Mouse (Mus musculus): ENCODE data around the gene Ppp1r13l.

Ppp1r13l gene

DNA sequence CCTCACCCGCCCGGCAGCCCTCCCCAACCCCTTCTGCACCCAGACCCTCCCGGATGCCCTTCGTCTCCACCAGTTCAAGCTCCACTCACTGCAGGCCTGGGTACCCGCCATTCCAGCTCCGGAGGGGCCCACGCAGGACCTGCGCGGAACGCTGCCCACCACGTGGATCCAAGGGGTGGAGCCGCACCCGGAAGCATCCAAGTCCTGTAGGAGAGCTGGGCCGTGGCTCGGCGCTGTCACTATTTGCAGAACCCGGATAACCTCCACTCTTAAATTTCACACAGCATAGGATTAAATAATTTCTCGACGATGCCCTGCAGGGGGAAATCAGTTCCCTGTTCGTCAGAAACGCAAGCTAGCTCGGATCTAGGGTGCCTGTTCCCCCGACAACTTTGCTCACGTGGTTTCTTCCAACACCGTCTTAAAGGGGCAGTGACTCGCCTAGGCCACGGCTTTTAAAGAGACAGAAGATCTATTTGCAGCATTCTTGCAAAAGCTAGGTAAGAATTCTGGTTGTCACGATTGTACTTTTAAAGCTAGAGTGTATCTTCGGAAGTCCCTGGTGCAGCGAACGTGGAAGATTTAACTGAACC lies at the start of gene Ppp1r13l, which contains the start of gene Cd3eap:
Ppp1r13l (plus strand) TSS at position 451 of the 593 bp plus-strand sequence.
Cd3eap (minus strand) TSS at position 185 of the 593 bp plus-strand sequence.
- DNase-seq (ENCODE audit: low spot score in 2 of 2): peak; percentile 78 to 87

DNA sequence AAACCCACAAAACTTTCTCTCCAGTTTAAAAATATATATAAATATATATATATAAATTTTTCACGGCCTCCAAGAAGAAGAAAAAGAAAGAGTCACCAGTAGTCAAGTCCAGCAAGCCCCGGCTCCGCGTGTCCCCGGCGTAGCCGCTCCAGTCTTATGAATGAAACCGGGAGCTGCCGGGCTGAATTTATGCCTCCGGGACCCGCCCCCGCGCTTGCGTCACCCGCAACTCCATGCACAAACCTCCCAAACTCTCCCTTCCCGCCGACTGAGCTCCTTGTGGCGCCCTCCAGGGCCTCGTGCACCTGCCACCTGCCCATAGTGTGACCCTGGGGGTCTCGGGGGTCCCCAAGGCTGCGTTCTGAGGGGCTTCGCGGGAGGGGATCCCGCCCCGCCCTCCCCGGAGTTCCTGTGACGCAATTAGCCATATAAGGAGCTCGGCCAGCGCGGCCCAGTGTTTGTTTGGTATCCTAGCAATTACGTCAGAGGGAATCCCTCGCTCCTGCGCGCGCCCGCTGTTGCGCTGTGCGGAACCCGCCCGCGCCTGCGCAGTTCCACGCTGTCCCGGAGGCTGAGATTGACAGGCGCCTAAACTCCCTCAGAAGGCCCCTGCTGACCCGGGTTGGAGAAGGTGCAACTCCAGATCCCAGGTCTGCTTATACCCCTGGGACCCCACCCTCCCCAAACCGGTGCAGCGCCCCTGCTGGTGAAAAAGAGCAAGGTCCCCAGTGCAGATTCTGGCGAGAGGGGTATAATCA lies 49.5 kb upstream of the Ppp1r13l start, which contains the start of gene Fosb:
Fosb (minus strand) TSS at position 168 of the 758 bp plus-strand sequence.
- DNase-seq (ENCODE audit: low spot score in 2 of 2): peak; percentile 80 to 94

DNA sequence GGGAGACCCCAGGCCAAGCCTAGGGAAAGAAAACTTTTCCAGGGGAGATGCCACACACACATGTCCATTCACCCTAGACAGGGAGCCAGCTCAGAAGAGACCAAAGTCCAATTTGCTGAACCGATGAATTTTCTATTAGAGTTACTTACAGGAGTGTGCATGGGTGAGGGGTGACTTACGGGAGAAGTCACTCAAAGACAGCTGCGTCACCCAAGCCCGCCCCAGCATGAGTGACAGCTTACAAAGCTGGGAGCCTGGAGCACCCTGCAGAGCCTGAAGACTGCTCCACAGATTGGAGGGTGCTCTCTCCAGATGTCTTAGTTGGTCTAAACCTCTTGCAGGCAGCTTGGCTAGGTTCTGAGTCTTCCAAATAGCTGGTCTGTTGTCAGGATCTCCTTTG lies 47.6 kb upstream of the Ppp1r13l start:
- DNase-seq (ENCODE audit: low spot score in 2 of 2): no peak

DNA sequence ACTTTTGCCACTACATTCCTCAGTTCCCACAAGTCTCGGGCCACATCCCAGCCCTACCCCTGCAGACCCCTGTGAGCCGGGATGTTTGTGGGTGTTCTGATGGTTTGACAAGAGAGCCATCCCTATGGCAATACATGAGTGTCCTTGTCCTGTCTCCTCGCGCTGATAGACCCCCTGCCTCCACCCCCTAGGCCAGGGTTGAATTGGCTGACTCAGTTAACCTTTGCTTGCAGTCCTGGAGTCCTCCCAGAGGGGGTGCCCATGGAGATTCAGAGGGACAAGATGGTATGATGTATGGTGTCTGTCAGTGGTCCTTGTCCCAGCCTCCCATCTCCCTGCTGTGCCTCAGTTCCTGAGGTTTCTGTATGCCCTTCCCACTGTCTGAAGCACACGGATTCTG lies 45.5 kb upstream of the Ppp1r13l start:
- no peak for DNase-seq (ENCODE audit: low spot score in 2 of 2)

DNA sequence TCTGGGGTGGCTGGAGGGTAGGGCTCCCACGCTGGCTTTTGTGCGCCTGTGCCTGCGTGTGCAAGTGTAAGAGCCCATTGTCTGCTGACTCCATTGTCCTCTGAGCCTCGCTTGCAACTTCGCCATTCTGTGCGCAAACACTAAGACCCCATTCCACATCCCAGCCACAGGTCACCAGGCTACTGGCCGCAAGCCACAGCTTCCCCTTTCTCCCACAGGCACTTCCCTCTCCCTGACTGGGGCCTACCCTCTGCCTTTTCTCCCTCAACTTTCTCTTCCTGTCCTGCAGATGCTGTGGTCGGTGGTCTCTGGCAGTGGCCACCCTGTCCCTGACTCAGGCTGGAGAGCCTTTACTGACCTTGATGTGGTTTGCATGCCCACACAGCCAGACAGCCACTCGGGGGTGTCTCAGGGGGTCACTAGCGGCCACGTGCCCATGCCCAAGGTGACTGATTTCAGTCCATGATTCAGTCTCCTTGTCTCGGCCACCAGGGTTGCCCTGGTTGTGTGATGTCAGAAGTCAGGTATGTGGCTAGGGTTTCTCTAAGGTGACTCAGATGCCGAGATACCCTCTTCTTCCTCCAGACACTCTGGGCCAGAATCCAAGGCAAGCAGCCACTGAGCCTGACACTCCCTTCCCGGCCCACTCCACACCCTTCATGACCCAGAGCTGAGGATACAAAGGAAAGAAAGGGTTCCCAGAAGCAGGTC lies 42.9 kb upstream of the Ppp1r13l start:
- DNase-seq (ENCODE audit: low spot score in 2 of 2): peak in 1 of 2 experiments; percentile 36

DNA sequence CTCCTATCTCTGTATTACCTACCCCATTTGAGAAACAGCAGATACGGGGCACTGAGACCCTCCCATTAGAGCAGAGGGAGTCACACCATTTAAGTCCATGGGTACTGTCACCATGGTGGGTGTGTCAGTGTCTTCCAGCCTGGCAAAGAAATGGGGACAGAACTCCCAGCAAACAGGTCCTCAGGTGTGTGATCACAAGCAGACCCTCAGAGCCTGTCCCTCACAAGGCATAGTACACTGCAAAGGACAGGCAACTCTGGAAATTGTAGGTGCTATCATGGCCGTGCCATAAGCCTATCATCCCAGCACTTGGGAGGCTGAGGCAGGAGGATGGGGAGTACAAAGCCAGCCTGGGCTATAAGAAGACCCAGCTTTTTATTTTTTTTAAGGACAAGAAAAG lies 41.3 kb upstream of the Ppp1r13l start:
- DNase-seq (ENCODE audit: low spot score in 2 of 2): no peak

DNA sequence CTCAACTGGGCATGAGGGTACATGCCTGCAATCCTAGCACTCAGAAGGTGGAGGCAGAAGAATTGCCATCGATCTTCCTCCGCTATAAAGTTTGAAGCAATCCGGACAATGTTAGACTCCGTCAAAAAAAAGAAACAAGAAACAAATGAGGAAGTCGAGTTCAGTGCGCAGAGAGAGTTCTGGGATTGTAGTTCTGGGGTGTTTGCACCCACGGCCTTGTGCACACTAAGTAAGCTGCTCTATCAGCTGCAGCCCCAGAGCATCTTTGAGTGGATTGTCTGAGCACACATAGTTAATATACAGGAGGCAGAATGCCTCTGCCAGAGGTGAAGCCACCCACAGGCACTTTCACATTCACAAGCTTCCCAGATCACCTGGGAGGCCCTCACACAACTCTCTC lies 40.9 kb upstream of the Ppp1r13l start:
- DNase-seq (ENCODE audit: low spot score in 2 of 2): no peak

DNA sequence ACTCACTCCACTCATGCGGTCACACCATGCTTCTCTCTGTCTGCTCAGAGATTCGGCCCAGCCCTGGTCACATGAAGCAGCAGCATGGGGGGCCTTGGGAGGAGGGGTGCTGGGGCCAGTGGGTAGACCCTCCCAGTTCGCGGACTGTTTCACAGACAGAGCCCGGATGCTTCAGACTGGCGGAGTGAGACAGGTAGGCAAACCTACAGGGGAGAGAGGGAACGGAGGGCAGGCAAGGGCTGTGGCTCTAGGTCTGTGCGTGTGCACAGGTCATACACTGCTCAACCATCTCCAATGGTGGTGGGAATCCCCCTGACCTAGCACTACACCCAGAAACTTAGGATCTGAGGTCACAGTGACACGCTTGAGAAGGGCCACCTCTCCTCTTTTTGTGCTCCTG lies 40.1 kb upstream of the Ppp1r13l start:
- no peak for DNase-seq (ENCODE audit: low spot score in 2 of 2)

DNA sequence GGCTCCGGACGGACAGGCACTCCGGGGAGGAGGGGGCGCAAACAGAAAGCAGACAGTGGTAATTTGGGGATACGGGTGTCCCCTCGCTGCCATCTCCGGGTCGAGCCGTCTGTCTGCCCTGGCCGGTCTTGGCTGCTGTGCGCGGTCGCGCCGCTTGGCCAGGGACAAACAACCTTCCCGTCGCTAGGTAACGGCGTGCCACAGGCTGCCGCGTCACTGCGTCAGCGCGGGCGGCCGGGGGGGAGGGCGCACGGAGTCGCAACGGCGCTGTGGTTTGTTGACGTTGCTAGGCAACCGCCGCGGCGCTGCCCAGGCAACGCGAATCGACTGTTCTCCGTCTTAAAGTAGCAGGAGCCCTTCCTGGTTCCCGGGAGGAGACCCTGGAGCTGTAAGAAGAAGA lies 39.6 kb upstream of the Ppp1r13l start:
- peak; percentile 63 to 91 for DNase-seq (ENCODE audit: low spot score in 2 of 2)

DNA sequence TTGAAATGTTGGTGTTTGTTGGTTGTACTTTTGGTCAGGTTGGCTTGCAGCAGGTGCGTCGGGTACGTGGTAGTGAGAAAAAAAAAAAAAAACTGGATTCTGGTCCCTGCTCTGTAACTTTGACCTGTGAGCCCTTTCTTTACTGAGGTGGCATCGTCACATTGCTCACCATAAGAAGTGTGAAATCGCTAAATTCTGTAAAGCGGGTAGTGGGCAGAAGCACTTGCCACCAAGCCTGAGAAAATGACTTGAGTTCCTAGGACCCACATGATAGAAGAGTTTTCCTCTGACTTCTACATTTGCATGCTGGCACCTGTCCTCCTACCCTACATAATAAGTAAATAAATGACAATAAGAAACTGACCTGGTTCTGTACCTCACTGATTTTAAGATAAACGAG lies 38.9 kb upstream of the Ppp1r13l start:
- no peak for DNase-seq (ENCODE audit: low spot score in 2 of 2)

DNA sequence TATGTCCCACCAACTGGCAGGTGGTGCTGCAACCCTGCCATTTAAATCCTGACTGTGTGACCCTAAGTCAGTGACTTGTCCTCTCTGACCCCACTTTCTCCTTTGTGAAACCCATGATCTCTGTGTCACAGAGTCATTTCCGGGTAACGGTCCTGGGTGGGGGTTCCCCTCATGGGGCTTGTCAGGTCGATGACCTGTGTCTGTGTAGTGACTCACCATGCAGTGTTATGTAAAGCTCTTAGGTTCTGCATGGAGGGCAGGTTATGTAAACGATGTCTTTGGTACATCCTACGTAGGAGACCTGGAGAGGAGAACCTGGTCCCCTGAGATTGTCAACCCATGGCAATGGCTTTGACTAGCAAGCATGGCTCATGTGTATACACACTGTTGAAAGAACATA lies 38.1 kb upstream of the Ppp1r13l start:
- DNase-seq (ENCODE audit: low spot score in 2 of 2): peak in 1 of 2 experiments; percentile 48

DNA sequence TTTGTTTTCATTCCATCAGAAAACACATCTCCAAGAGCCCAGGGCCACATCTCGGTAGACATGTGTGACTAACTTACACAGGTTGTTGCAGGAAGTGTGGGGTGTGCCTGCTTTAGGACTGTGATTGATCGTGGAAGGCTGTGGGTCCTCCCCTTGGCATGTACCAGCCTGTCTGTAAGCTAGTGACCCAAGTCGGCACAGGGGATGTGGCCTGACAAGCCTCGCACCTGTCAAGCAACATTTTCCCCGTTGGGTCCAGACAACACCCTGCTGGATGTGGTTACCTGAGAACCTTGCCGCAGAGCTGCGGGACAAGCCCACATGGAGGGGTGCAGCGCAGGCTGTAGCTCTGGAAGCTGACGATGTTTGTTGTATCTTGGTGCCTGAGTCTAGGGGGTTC lies 37.1 kb upstream of the Ppp1r13l start:
- no peak for DNase-seq (ENCODE audit: low spot score in 2 of 2)

DNA sequence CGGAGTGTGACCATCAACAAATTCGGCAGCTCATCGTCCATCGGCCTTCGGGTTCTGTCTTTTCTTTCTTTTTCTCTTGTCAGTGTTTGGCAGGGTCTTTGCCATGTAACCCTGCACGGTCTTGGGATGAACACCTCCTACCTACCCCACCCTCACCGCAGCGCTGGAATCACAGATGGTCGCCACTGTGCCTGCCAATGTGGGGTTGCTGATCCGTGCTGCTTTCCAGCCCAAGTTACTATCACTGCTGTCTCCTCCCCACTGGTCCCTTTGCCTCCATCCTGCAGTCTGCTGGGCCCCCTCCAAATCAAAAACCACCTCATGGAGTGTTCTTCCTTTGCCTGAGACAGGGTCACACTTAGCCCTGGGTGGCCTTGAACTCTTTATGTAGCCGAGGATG lies 35.3 kb upstream of the Ppp1r13l start:
- DNase-seq (ENCODE audit: low spot score in 2 of 2): no peak

DNA sequence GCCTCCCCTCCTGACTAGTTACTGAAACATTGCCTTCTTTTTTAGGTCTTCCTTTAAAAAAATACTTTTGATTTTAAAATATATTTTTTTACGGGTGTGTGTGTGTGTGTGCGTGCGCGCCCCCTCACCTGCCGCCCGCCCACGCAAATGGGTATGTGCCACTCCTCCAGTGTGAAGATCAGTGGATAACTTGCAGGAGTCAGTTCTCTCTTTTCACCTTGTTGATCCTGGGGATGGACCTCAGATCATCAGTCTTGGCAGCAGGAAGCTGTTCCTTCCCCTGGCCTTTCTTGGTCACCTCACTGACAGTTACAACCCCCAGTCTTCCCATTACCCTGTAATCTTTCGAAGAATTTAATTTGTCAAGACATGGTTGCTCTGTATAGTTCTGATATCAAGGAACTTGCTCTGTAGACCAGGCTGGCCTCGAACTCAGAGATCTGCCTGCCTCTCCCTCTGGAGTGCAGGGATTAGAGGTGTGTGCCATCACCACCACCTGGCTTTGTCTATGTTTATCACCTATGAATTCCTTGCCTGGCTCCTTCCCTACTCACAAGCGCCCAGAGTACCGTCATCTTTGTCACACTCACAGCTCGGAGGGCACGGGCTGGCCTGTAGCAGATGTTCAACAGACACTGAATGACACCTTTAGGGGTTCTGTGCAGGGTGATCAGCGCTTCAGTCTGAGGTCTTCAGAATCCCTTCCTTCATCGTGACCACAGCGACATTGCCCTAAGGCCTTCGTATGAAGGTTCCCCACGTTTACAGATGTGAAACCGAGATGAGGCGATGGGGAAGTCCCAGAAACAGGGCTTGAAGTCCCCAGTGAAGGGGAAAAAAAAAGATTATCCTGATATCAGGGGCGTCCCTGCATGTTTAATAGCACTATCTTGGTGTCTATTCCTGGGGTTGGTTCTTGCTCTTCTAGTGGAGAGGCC lies 34.0 kb upstream of the Ppp1r13l start:
- no peak for DNase-seq (ENCODE audit: low spot score in 2 of 2)

DNA sequence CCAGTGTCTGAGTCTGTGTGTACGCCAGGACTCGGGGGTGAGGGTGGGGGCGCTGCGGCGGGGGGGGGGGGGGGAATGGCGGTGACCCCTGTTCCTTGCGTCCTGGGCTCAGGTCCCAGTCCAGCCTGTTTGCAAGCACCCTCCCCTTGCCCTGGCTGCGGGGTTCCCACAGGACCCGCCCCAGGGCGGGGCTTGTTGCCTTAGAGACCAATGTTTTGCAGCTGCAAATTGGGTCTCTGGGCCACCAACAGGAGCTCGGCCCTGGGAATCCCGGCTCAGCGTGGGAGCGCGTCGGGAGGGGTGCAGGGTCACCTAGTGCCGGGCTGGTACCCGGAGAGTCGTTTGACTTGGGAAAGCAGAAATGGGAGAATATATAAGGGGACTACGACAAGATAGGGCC lies 33.2 kb upstream of the Ppp1r13l start:
- peak in 1 of 2 experiments; percentile 78 for DNase-seq (ENCODE audit: low spot score in 2 of 2)

DNA sequence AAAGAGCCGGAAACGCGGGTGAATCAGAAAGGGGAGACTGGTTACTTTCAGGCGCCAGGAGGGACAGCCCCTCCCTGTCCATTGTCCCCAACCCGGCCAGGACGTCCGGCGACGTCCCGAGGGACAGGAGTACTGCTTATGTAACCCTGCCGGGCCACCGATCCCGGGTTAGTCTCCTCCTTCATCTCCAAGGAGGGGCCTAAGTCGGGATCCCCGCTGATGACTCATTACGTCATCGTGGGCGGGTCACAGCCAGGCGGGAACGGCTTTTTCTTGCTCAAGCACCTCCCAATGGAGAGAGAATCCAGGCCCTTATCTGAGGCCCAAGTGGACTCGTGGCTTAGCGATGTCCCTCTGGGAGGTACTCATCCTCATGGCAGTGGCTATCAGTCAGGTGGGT lies 32.4 kb upstream of the Ppp1r13l start:
- DNase-seq (ENCODE audit: low spot score in 2 of 2): peak in 1 of 2 experiments; percentile 66

DNA sequence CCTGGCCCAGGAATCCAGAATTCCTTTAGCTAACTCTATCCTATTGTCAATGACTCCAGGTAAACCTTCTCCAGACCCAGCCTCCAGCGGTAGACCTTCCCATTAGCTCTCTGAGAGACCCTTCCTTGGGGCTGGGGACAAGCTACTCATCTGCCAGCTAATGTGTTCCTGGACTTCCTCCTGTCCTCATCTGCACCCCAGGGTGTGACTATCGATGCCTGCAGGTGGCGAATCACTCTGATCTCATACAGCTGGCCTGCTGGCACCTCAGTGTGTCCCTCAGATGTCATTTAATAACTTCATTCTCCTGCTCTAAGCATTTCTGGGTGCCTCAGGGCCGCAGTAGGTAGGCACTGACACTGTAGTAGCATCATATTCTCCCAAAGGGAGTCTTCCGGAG lies 31.8 kb upstream of the Ppp1r13l start:
- DNase-seq (ENCODE audit: low spot score in 2 of 2): no peak

DNA sequence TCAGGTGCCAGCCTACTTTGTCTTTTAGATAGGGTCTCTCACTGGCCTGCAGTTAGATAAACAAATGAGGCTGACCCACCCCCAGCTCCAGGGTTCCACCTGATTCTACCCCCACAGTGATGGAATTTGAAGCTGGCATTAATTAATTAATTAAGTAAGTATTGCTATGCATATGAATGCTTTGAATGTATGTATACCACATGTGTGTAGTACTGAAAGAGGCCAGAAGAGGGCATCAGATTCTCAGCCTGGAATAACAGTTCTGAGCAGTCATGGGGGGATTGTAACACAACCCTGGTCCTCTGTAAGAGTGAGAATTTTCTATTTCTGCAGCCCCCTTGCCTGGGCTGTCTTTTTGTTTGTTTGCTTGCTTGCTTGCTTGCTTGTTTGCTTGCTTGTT lies 31.1 kb upstream of the Ppp1r13l start:
- no peak for DNase-seq (ENCODE audit: low spot score in 2 of 2)

DNA sequence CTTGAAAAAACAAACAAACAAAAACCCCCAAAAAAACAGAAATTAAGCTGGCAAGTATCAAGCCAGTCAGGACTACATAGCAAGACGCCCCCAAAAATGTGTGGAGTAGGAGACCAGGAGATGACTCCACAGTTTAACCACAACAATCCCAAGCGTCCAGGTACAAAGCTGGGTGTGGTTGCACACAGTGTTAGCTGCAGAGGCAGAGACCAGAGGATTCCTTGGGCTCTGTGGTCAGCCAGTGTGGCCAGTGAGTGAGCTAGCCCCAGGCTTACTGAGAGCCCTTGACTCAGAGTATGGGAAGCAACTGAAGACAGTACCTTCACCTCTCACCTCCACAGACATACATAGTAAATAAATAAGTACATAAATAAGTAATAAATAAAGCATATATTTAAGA lies 27.6 kb upstream of the Ppp1r13l start:
- DNase-seq (ENCODE audit: low spot score in 2 of 2): no peak

DNA sequence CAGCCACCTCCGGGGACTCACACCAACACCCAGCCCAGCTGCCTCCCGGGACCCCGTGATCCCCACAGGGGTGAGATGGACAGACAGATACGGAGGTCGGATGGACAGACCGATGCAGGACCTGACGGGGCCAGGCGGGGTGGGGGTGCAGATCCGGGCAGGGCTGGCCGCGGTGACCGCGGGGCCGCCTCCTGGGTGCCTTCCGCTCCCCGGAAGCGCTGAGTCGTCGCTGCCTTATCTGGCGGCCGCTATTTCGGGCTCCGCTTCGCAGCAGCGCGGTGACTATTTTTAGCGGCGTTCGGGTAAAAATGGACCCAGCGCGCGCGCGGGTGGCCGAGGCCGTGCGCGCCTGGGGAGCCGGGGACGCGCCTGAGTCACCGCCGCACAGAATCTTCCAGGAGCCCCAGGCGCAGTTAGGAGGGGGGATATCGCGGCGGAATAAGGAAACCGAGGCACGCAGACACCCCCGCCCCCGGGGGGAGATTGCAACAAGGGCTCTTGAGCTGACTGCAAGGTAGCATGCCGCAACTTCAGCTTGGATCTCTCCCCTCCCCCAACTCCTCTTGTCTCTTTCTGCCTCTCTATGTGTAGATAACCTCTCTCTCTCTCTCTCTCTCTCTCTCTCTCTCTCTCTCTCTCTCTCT lies 26.7 kb upstream of the Ppp1r13l start:
- DNase-seq (ENCODE audit: low spot score in 2 of 2): peak; percentile 43 to 76

DNA sequence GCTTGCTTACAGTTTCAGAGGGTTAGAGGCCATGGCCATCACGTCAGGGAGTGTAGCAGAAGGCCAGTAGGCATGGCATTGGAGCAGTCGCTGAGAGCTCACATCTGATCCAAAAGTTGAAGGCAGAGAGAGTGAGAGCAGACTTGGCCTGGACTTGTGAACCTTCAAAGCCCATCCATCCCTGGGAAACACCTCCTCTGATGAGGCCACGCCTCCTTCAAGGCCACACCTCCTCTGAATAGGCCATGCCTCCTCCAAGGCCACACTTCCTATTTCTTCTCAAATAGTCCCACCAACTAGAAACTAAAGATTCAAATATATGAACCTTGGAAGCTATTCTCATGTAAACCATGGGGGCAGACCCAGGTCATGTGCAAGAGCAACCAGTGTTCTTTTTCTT lies 24.0 kb upstream of the Ppp1r13l start:
- DNase-seq (ENCODE audit: low spot score in 2 of 2): peak in 1 of 2 experiments; percentile 48
